Mouse (Mus musculus): ENCODE measurements around the gene Adamts13. TPM values are rescaled to one million over a fixed set of nuclear protein-coding genes. Genes with fewer than 3 reads are reported as not detected.

Gene Adamts13
- 0.12 TPM in 1 of 2 replicates, not detected in the other for polyA plus RNA-seq (2015; fragmentation: Nextera tagmentation; extraction: Ambion mirVana)

GRCm38 (mm10) chr2:26973116-26973515, at the start of gene Adamts13:
Gene Adamts13 (plus strand): TSS chr2:26973416.

GRCm38 (mm10) chr2:26933304-26934055, 39.7 kb upstream of the Adamts13 start, which contains the start of the genes Surf4 and Stkld1:
Gene Surf4 (minus strand): TSS chr2:26933928.
Gene Stkld1 (plus strand): TSS chr2:26934047.

GRCm38 (mm10) chr2:26963923-26964723, 9.1 kb upstream of the Adamts13 start, which contains the start of gene Rexo4:
Gene Rexo4 (minus strand): TSS chr2:26964386.

GRCm38 (mm10) chr2:27009714-27010244, 36.6 kb downstream of the Adamts13 start, which contains the start of gene Cacfd1:
Gene Cacfd1 (plus strand): TSS chr2:27009926.

GRCm38 (mm10) chr2:27027618-27028436, 54.6 kb downstream of the Adamts13 start, which contains the start of gene Slc2a6:
Gene Slc2a6 (minus strand): TSS chr2:27027998.

Other genes starting within 250 kb of the Adamts13 start
- gene Abo, start 108.4 kb upstream of the Adamts13 start, polyA plus RNA-seq (2015; fragmentation: Nextera tagmentation; extraction: Ambion mirVana) = not detected in 2 replicates
- 8.4 and 8.8 TPM in 2 replicates for gene Surf6, start 70.5 kb upstream of the Adamts13 start, polyA plus RNA-seq (2015; fragmentation: Nextera tagmentation; extraction: Ambion mirVana)
- 27.8 and 30.7 TPM in 2 replicates for gene Med22, start 62.7 kb upstream of the Adamts13 start, polyA plus RNA-seq (2015; fragmentation: Nextera tagmentation; extraction: Ambion mirVana)
- 346 and 348 TPM in 2 replicates for gene Rpl7a, start 62.7 kb upstream of the Adamts13 start, polyA plus RNA-seq (2015; fragmentation: Nextera tagmentation; extraction: Ambion mirVana)
- 22.1 and 24.5 TPM in 2 replicates for gene Surf2, start 57.0 kb upstream of the Adamts13 start, polyA plus RNA-seq (2015; fragmentation: Nextera tagmentation; extraction: Ambion mirVana)
- gene Surf1, start 56.9 kb upstream of the Adamts13 start, polyA plus RNA-seq (2015; fragmentation: Nextera tagmentation; extraction: Ambion mirVana) = 39.8 and 44.5 TPM in 2 replicates
- 113 and 137 TPM in 2 replicates for gene Surf4, start 39.5 kb upstream of the Adamts13 start, polyA plus RNA-seq (2015; fragmentation: Nextera tagmentation; extraction: Ambion mirVana)
- 0.09 TPM in 1 of 2 replicates, not detected in the other for gene Stkld1, start 39.4 kb upstream of the Adamts13 start, polyA plus RNA-seq (2015; fragmentation: Nextera tagmentation; extraction: Ambion mirVana)
- 16.3 and 18.7 TPM in 2 replicates for gene Rexo4, start 9.0 kb upstream of the Adamts13 start, polyA plus RNA-seq (2015; fragmentation: Nextera tagmentation; extraction: Ambion mirVana)
- 27.7 and 32.4 TPM in 2 replicates for gene Cacfd1, start 36.5 kb downstream of the Adamts13 start, polyA plus RNA-seq (2015; fragmentation: Nextera tagmentation; extraction: Ambion mirVana)
- 0.54 and 0.56 TPM in 2 replicates for gene Slc2a6, start 54.6 kb downstream of the Adamts13 start, polyA plus RNA-seq (2015; fragmentation: Nextera tagmentation; extraction: Ambion mirVana)
- 166 and 171 TPM in 2 replicates for gene Mymk, start 98.8 kb downstream of the Adamts13 start, polyA plus RNA-seq (2015; fragmentation: Nextera tagmentation; extraction: Ambion mirVana)
- gene Adamtsl2, start 106.0 kb downstream of the Adamts13 start, polyA plus RNA-seq (2015; fragmentation: Nextera tagmentation; extraction: Ambion mirVana) = 2.2 and 2.6 TPM in 2 replicates
- gene Fam163b, start 169.1 kb downstream of the Adamts13 start, polyA plus RNA-seq (2015; fragmentation: Nextera tagmentation; extraction: Ambion mirVana) = 0.15 and 0.18 TPM in 2 replicates
- gene Dbh, start 191.8 kb downstream of the Adamts13 start, polyA plus RNA-seq (2015; fragmentation: Nextera tagmentation; extraction: Ambion mirVana) = 0.82 and 1.2 TPM in 2 replicates